Mouse (Mus musculus) CD4-positive, CD25-positive, alpha-beta regulatory T cell, adult 2 months (primary cell): ENCODE results near the gene Eddm3b.
"Not testable (repeated sequence)": the region's sequence is repeated elsewhere in the genome, so short reads cannot be mapped to it uniquely, and the experiment has no call there.

Experiments
- DNase-seq: peaks from one replicate; pipeline ENCODE4 v3.0.0-alpha.2; 2012; ENCODE audit warnings: low read depth, low spot score

Eddm3b gene

GRCm38 (mm10) chr14:51142568-51142967, 28.3 kb downstream of the Eddm3b start:
- DNase-seq = no peak

- no peak for DNase-seq
Measured at GRCm38 (mm10) chr14:51143287-51143686, 29.1 kb downstream of the Eddm3b start.

- no peak for DNase-seq
Measured at GRCm38 (mm10) chr14:51143937-51144336, 29.7 kb downstream of the Eddm3b start.

GRCm38 (mm10) chr14:51144451-51144850, 30.2 kb downstream of the Eddm3b start:
- no peak for DNase-seq

GRCm38 (mm10) chr14:51145521-51145920, 31.3 kb downstream of the Eddm3b start:
- no peak for DNase-seq

GRCm38 (mm10) chr14:51146685-51147084, 32.5 kb downstream of the Eddm3b start, which contains the start of gene Rnase1:
Rnase1 (minus strand) TSS chr14:51146785.
- DNase-seq = no peak

GRCm38 (mm10) chr14:51148006-51148405, 33.8 kb downstream of the Eddm3b start:
- no peak for DNase-seq

GRCm38 (mm10) chr14:51149164-51149563, 34.9 kb downstream of the Eddm3b start:
- DNase-seq = no peak

- DNase-seq = no peak
Measured at GRCm38 (mm10) chr14:51150206-51150831, 36.1 kb downstream of the Eddm3b start.

GRCm38 (mm10) chr14:51152249-51152870, 38.1 kb downstream of the Eddm3b start:
- DNase-seq = no peak

GRCm38 (mm10) chr14:51156056-51156735, 42.0 kb downstream of the Eddm3b start:
- DNase-seq = no peak

- DNase-seq = no peak
Measured at GRCm38 (mm10) chr14:51156736-51157068, 42.5 kb downstream of the Eddm3b start.

GRCm38 (mm10) chr14:51157072-51157471, 42.8 kb downstream of the Eddm3b start:
- DNase-seq = no peak

GRCm38 (mm10) chr14:51161976-51162375, 47.8 kb downstream of the Eddm3b start, which contains the start of gene Rnase2b:
Rnase2b (plus strand) TSS chr14:51162260.
- not testable (repeated sequence) for DNase-seq

GRCm38 (mm10) chr14:51163323-51163722, 49.1 kb downstream of the Eddm3b start:
- DNase-seq = not testable (repeated sequence)

- DNase-seq = peak; percentile 1
Measured at GRCm38 (mm10) chr14:51165435-51165834, 51.2 kb downstream of the Eddm3b start.

GRCm38 (mm10) chr14:51166068-51166467, 51.8 kb downstream of the Eddm3b start:
- DNase-seq = no peak
